Mouse (Mus musculus) limb, embryonic 13.5 days (tissue): ENCODE measurements around the gene Tcl1b1. TPM values are rescaled to one million over a fixed set of nuclear protein-coding genes. Genes with fewer than 3 reads are reported as not detected.
"Not testable (repeated sequence)": the region's sequence is repeated elsewhere in the genome, so short reads cannot be mapped to it uniquely, and the experiment has no call there.

ENCODE experiments used
- ATAC-seq: fragments of 200-750 bp; cut with Nextera tagmentation; 2 replicates; pipeline ENCODE4 v1.8.0; 2017; ENCODE audit warnings: low read depth, moderate number of reproducible peaks, moderate TSS enrichment; ENCODE audit not compliant: low FRiP score
- H3K27ac ChIP-seq: fragments of 300-500 bp; sonication (generic); 2 replicates; pipeline ENCODE4 v1.5.1; 2015; ENCODE audit warnings: inconsistent platforms, mild to moderate bottlenecking, moderate library complexity
- H3K27me3 ChIP-seq: fragments of 300-500 bp; sonication (generic); 2 replicates; pipeline ENCODE4 v1.6.1; 2015; ENCODE audit warnings: mild to moderate bottlenecking, inconsistent platforms
- H3K36me3 ChIP-seq: fragments of 300-500 bp; sonication (generic); 2 replicates; pipeline ENCODE4 v1.6.1; 2015; ENCODE audit warnings: inconsistent platforms, mild to moderate bottlenecking, moderate library complexity
- H3K4me1 ChIP-seq: fragments of 300-500 bp; sonication (generic); 2 replicates; pipeline ENCODE4 v1.6.1; 2015; ENCODE audit warnings: inconsistent platforms
- H3K4me2 ChIP-seq: fragments of 300-500 bp; sonication (generic); replicated peaks from 2 replicates; pipeline ENCODE4 v1.6.1; 2015; ENCODE audit warnings: inconsistent platforms, mild to moderate bottlenecking, moderate library complexity
- H3K4me3 ChIP-seq: fragments of 300-500 bp; sonication (generic); 2 replicates; pipeline ENCODE4 v1.5.1; 2015; ENCODE audit warnings: moderate library complexity, mild to moderate bottlenecking, inconsistent platforms
- H3K9ac ChIP-seq: fragments of 300-500 bp; sonication (generic); 2 replicates; pipeline ENCODE4 v1.6.1; 2015; ENCODE audit warnings: mild to moderate bottlenecking, inconsistent platforms
- H3K9me3 ChIP-seq: fragments of 300-500 bp; sonication (generic); 2 replicates; pipeline ENCODE4 v1.6.1; 2016; ENCODE audit warnings: inconsistent platforms
- WGBS: fragments of 180-500 bp; shearing (Covaris S2); methylation state at CpG from one replicate; pipeline ENCODE4 v1.1.7; 2015; 5-methylcytosine and 5-hydroxymethylcytosine counted together
- polyA plus RNA-seq: library from polyadenylated mRNA; unstranded; fragments of >200 nt; fragmentation: Nextera tagmentation; extraction: Ambion mirVana; gene quantifications from 2 replicates; pipeline ENCODE4 v1.2.1, GENCODE M21; 2015

Tcl1b1 gene
- polyA plus RNA-seq = not detected in 2 replicates

- 72% methylated on average over 4 of the region's 4 CpGs for WGBS
- no peaks in the 10 kb centered on the region for H3K27me3 ChIP-seq
- no peak within 1 kb of the TSS for H3K27ac ChIP-seq
- no peak for ATAC-seq
- no peak within 1 kb of the TSS for H3K9ac ChIP-seq
- no peak within 1 kb of the TSS for H3K4me3 ChIP-seq
- H3K4me2 ChIP-seq = no peak within 1 kb of the TSS
- H3K4me1 ChIP-seq = no peaks in the 10 kb centered on the region
- no peaks in the 10 kb centered on the region for H3K36me3 ChIP-seq
- H3K9me3 ChIP-seq = no peaks in the 10 kb centered on the region
Measured at GRCm38 (mm10) chr12:105159390-105159789, at the start of gene Tcl1b1. Gene Tcl1b1, plus strand, starts transcription at chr12:105159690.

- Histone ChIP-seq H3K27ac (no peak overlapping the region), H3K9me3 (no peaks in the 10 kb centered on the region), H3K4me3 (no peak overlapping the region), H3K4me1 (peaks cover 44% of the 10 kb centered on the region), H3K4me2 (no peak overlapping the region), H3K9ac (no peak overlapping the region), H3K27me3 (no peaks in the 10 kb centered on the region), H3K36me3 (no peaks in the 10 kb centered on the region)
- ATAC-seq = no peak
- WGBS = 46% methylated on average over 4 of the region's 4 CpGs
Measured at GRCm38 (mm10) chr12:105109812-105110211, 49.7 kb upstream of the Tcl1b1 start.

GRCm38 (mm10) chr12:105112321-105112988 lies 47.0 kb upstream of the Tcl1b1 start:
- Histone ChIP-seq H3K4me1 (peaks cover 44% of the 10 kb centered on the region), H3K27ac (0 out of 2 replicates have a peak overlapping the region, but pooled peaks have one; percentile 33), H3K36me3 (no peaks in the 10 kb centered on the region), H3K27me3 (no peaks in the 10 kb centered on the region), H3K9me3 (no peaks in the 10 kb centered on the region), H3K9ac (0 out of 2 replicates have a peak overlapping the region, but pooled peaks have one; percentile 35), H3K4me3 (no peak overlapping the region), H3K4me2 (peak overlapping the region; percentile 39)
- 27% methylated on average over 13 of the region's 13 CpGs for WGBS
- ATAC-seq = peak; percentile 69

- Histone ChIP-seq H3K36me3 (no peaks in the 10 kb centered on the region), H3K4me1 (peaks cover 20% of the 10 kb centered on the region), H3K4me2 (no peak overlapping the region), H3K27ac (no peak overlapping the region), H3K9me3 (no peaks in the 10 kb centered on the region), H3K27me3 (no peaks in the 10 kb centered on the region), H3K4me3 (no peak overlapping the region), H3K9ac (no peak overlapping the region)
- WGBS = 100% methylated on average over 1 of the region's 1 CpGs
- ATAC-seq = no peak
Measured at GRCm38 (mm10) chr12:105116648-105117047, 42.8 kb upstream of the Tcl1b1 start.

GRCm38 (mm10) chr12:105125362-105125761 lies 34.1 kb upstream of the Tcl1b1 start:
- H3K9me3 ChIP-seq = no peaks in the 10 kb centered on the region
- no peak overlapping the region for H3K9ac ChIP-seq
- no peak overlapping the region for H3K27ac ChIP-seq
- WGBS = 89% methylated on average over 6 of the region's 6 CpGs
- H3K4me3 ChIP-seq = no peak overlapping the region
- H3K36me3 ChIP-seq = no peaks in the 10 kb centered on the region
- ATAC-seq = no peak
- no peak overlapping the region for H3K4me2 ChIP-seq
- no peaks in the 10 kb centered on the region for H3K27me3 ChIP-seq
- no peaks in the 10 kb centered on the region for H3K4me1 ChIP-seq

- no peak overlapping the region for H3K27ac ChIP-seq
- no peak overlapping the region for H3K9ac ChIP-seq
- no peak for ATAC-seq
- no peaks in the 10 kb centered on the region for H3K27me3 ChIP-seq
- no peaks in the 10 kb centered on the region for H3K4me1 ChIP-seq
- H3K9me3 ChIP-seq = no peaks in the 10 kb centered on the region
- no peak overlapping the region for H3K4me2 ChIP-seq
- WGBS = 72% methylated on average over 4 of the region's 4 CpGs
- H3K36me3 ChIP-seq = no peaks in the 10 kb centered on the region
- no peak overlapping the region for H3K4me3 ChIP-seq
Measured at GRCm38 (mm10) chr12:105126516-105126915, 33.0 kb upstream of the Tcl1b1 start.

GRCm38 (mm10) chr12:105127607-105128006 lies 31.9 kb upstream of the Tcl1b1 start:
- no peaks in the 10 kb centered on the region for H3K36me3 ChIP-seq
- H3K4me3 ChIP-seq = no peak overlapping the region
- WGBS = 90% methylated on average over 2 of the region's 2 CpGs

GRCm38 (mm10) chr12:105129494-105130205 lies 29.8 kb upstream of the Tcl1b1 start:
- H3K9ac ChIP-seq = not testable (repeated sequence)

More at GRCm38 (mm10) chr12:105127607-105128006, 31.9 kb upstream of the Tcl1b1 start:
- no peak overlapping the region for H3K9ac ChIP-seq
- no peak overlapping the region for H3K27ac ChIP-seq
- H3K4me1 ChIP-seq = no peaks in the 10 kb centered on the region
- H3K27me3 ChIP-seq = no peaks in the 10 kb centered on the region
- no peak for ATAC-seq
- H3K4me2 ChIP-seq = no peak overlapping the region
- H3K9me3 ChIP-seq = no peaks in the 10 kb centered on the region

GRCm38 (mm10) chr12:105134167-105134566 lies 25.3 kb upstream of the Tcl1b1 start:
- not testable (repeated sequence) for H3K4me2 ChIP-seq, ATAC-seq, H3K9ac ChIP-seq, H3K4me3 ChIP-seq, H3K9me3 ChIP-seq, H3K27me3 ChIP-seq, H3K27ac ChIP-seq, H3K4me1 ChIP-seq, H3K36me3 ChIP-seq
- WGBS = 68% methylated on average over 2 of the region's 2 CpGs

More at GRCm38 (mm10) chr12:105129494-105130205, 29.8 kb upstream of the Tcl1b1 start:
- not testable (repeated sequence) for H3K9me3 ChIP-seq, H3K4me2 ChIP-seq, H3K4me3 ChIP-seq, ATAC-seq, H3K27me3 ChIP-seq, H3K4me1 ChIP-seq, H3K27ac ChIP-seq, H3K36me3 ChIP-seq
- WGBS = 59% methylated on average over 3 of the region's 3 CpGs

GRCm38 (mm10) chr12:105134826-105135225 lies 24.7 kb upstream of the Tcl1b1 start:
- ATAC-seq, H3K9me3 ChIP-seq, H3K9ac ChIP-seq, H3K27me3 ChIP-seq, H3K36me3 ChIP-seq, H3K4me1 ChIP-seq, H3K4me3 ChIP-seq, H3K4me2 ChIP-seq, H3K27ac ChIP-seq: not testable (repeated sequence)
- 82% methylated on average over 4 of the region's 4 CpGs for WGBS

- H3K9me3 ChIP-seq, H3K4me3 ChIP-seq, H3K27ac ChIP-seq, H3K4me1 ChIP-seq, H3K36me3 ChIP-seq, ATAC-seq, H3K9ac ChIP-seq, H3K27me3 ChIP-seq, H3K4me2 ChIP-seq: not testable (repeated sequence)
- 94% methylated on average over 1 of the region's 1 CpGs for WGBS
Measured at GRCm38 (mm10) chr12:105137729-105138128, 21.8 kb upstream of the Tcl1b1 start.

- no peak overlapping the region for H3K4me2 ChIP-seq
- WGBS = 92% methylated on average over 3 of the region's 3 CpGs
- H3K36me3 ChIP-seq = no peaks in the 10 kb centered on the region
- H3K4me1 ChIP-seq = no peaks in the 10 kb centered on the region
- ATAC-seq = no peak
- no peak overlapping the region for H3K27ac ChIP-seq
- H3K9ac ChIP-seq = no peak overlapping the region
- H3K4me3 ChIP-seq = no peak overlapping the region
- H3K9me3 ChIP-seq = no peaks in the 10 kb centered on the region
- H3K27me3 ChIP-seq = no peaks in the 10 kb centered on the region
Measured at GRCm38 (mm10) chr12:105143096-105143495, 16.4 kb upstream of the Tcl1b1 start.
